Mouse (Mus musculus): ENCODE results near the gene Mrap2.

GRCm38 (mm10) chr9:87197277-87197676, 53.2 kb downstream of the Mrap2 start:
- TF ChIP-seq POLR2A (IDR thresholded peaks at IDR 0.05; ENCODE audit: insufficient read length, low read depth) = no peak
- no peak for TF ChIP-seq MAX (IDR thresholded peaks at IDR 0.05; ENCODE audit: low read depth)
- TF ChIP-seq MYOG (IDR thresholded peaks at IDR 0.05; ENCODE audit: control insufficient read depth in 1 of 3, insufficient read depth in 1 of 3, insufficient read length in 2 of 3, low read depth in 2 of 3) = no peak
- no peak for TF ChIP-seq TCF3 (IDR thresholded peaks at IDR 0.05; ENCODE audit: insufficient read length, low read depth)
- no peak for TF ChIP-seq E2F4 (IDR thresholded peaks at IDR 0.05; ENCODE audit: insufficient read depth)
- no peak for TF ChIP-seq SRF (IDR thresholded peaks at IDR 0.05; ENCODE audit: control insufficient read depth, insufficient read length, low read depth)
